Mouse (Mus musculus) E14TG2a.4 (cell line): ENCODE data around the gene Crk.

Experiments used
- H3K27me3 ChIP-seq: 2 replicates; pipeline ENCODE4 v1.6.1; 2014; ENCODE audit warnings: low read length, control low read depth; ENCODE audit not compliant: insufficient read depth
- H3K36me3 ChIP-seq: 2 replicates; pipeline ENCODE4 v1.6.1; 2014; ENCODE audit warnings: low read length, control low read depth; ENCODE audit not compliant: insufficient read depth
- H3K4me1 ChIP-seq: replicated peaks from 2 replicates; pipeline ENCODE4 v1.6.1; 2014; ENCODE audit warnings: low read depth, low read length, control low read depth
- H3K4me3 ChIP-seq: replicated peaks from 2 replicates; pipeline ENCODE4 v1.5.1; 2014; ENCODE audit warnings: mild to moderate bottlenecking, low read length
- H3K9me3 ChIP-seq: 2 replicates; pipeline ENCODE4 v1.6.1; 2014; ENCODE audit warnings: low read length, control low read depth
- CTCF ChIP-seq: conservative IDR thresholded peaks from 2 replicates; pipeline ENCODE4 v1.5.1; 2014; ENCODE audit warnings: low read length
- NANOG ChIP-seq: IDR thresholded peaks from 2 replicates; pipeline ENCODE4 v1.6.1; 2014; ENCODE audit warnings: borderline replicate concordance, low read length, mixed read lengths
- POU5F1 ChIP-seq: IDR thresholded peaks from 2 replicates; pipeline ENCODE4 v1.6.1; 2014; ENCODE audit warnings: low read length, borderline replicate concordance

The Crk gene

DNA sequence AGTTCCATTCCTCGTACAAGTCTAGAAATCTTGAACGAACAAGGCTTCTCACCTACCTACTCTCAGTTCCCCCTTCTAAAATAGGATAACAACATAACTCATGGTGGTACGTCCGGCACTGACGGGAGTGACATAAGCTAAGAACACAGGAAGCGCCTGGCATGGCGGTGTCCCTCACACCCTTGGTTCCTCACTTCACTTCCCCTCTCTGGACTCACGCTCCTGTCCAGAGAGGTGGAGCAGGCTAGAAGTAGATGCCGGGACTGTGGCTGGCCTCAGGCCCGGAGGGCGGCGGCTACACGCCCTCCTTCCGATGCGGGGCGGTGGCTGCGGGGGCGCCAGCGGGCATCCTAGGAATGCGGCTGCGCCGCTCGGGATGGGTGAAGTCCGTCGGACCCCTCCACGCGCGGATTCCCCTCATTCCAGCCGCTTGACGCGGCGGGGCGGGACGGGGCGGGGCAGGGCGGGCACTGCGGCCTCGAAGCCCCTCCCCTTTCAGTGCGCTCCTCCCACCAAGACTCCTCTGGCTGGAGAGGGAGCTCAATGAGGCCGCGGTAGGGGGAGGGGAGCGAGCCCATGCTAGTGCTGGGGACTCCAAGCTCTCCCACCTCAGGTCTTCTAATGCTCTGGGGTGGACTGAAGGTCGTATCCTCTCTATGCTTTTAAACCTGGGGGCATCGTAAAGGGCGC lies 25.1 kb upstream of the Crk start:
- Histone ChIP-seq H3K27me3 (0 out of 2 replicates have a peak, but pooled peaks cover 4% of the 10 kb centered on the region), H3K4me3 (peak overlapping the region; percentile 88), H3K4me1 (peaks cover 79% of the 10 kb centered on the region), H3K9me3 (no peaks in the 10 kb centered on the region), H3K36me3 (peaks cover 20% of the 10 kb centered on the region)
- TF ChIP-seq POU5F1 (no peak), NANOG (no peak), CTCF (no peak)

DNA sequence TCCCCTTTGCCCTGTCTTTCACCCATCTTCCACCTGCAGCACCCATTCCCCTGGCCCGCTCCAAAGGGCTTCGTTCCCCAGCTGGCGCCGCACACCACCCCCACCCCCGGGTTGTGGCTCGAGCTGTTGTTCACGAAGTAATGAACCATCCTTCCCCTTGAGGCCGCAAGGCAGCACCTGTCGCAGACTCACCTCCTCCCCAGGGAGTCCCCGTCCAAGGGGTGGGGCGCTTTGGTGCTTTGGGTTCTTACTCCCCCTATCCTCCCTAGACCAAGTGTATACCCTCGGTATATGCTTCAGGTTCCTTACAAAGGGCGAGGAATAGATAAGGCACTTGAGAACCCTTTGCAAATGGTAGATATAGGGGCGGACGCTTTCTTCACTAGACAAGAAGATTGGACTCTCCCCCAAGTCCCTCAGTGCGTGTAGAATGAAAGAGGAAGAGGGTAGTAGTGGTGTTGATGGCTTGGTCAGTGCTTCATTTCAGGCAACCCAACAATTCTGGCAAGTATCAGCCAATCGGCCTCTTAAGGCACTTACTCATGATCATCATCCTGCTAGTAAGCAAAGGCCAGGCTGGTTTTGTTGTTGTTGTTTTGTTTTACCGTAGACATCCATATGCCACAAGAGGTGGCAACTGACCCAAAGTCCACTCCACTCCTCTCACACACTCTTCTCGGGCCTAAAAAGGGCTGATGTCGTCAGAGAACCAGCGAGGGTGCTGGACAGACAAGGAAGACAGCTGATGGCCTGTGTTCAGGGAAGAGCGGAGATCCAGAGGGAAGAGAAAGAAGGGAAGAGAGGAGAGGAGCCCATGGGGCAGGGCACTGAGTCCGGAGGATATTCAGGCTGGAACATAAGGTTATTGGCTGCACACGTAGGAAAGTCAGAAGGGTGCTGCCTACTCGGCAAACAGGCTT lies 24.3 kb upstream of the Crk start:
- H3K27me3 ChIP-seq = 0 out of 2 replicates have a peak, but pooled peaks cover 4% of the 10 kb centered on the region
- TF ChIP-seq POU5F1 (no peak), NANOG (no peak), CTCF (no peak)

DNA sequence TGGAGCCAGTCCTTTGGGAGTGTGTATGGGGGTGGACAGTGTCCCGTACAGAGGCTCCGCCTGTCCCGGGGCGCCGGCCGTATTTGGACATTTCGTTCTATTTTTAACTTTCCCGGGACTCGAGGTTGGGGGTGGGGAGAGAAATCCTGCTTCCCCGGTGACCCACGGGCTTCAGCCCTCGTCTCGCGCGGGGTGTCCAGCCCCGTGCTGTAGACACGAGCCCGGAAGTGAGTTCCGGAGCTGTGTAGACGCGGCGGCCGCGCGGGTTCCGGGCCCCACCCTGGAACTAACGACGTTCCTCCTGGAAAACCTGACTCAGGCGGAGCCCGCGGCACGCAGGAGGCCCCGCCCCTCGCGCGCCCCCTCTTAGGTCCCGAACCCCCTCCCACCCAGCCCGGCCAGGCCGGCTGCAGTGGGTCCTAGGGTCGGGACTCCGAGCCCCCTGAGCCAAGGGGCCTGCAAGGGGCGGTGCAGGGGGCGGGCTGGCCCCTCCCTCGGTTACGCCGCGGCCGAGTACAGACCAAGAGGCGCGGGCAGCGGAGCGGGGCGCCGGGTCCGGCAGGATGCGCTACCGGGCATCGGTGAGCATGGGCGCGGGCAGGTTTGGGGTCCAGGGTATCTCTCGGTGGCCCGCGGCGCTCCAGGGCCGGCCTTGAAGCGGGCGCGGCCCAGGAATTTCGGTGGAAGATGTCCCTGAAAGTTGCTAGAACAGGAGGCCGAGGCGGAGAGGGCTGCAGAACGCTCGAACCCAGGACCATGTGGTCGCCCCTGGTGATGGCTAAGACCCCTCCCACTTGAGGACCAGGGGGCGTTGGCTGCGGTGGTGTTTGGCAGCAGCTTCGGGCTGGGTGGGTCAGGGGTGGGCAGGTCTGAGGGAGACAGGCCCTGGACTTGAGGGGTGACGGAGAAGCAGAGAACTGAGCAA lies 23.2 kb upstream of the Crk start:
- Histone ChIP-seq H3K27me3 (0 out of 2 replicates have a peak, but pooled peaks cover 4% of the 10 kb centered on the region), H3K4me1 (peaks cover 76% of the 10 kb centered on the region), H3K9me3 (no peaks in the 10 kb centered on the region), H3K36me3 (peaks cover 40% of the 10 kb centered on the region), H3K4me3 (peak overlapping the region; percentile 88)
- TF ChIP-seq CTCF (no peak), NANOG (no peak), POU5F1 (no peak)

More for the DNA sequence above, 24.3 kb upstream of the Crk start:
- Histone ChIP-seq H3K9me3 (no peaks in the 10 kb centered on the region), H3K4me1 (peaks cover 79% of the 10 kb centered on the region), H3K4me3 (peak overlapping the region; percentile 88), H3K36me3 (peaks cover 28% of the 10 kb centered on the region)

DNA sequence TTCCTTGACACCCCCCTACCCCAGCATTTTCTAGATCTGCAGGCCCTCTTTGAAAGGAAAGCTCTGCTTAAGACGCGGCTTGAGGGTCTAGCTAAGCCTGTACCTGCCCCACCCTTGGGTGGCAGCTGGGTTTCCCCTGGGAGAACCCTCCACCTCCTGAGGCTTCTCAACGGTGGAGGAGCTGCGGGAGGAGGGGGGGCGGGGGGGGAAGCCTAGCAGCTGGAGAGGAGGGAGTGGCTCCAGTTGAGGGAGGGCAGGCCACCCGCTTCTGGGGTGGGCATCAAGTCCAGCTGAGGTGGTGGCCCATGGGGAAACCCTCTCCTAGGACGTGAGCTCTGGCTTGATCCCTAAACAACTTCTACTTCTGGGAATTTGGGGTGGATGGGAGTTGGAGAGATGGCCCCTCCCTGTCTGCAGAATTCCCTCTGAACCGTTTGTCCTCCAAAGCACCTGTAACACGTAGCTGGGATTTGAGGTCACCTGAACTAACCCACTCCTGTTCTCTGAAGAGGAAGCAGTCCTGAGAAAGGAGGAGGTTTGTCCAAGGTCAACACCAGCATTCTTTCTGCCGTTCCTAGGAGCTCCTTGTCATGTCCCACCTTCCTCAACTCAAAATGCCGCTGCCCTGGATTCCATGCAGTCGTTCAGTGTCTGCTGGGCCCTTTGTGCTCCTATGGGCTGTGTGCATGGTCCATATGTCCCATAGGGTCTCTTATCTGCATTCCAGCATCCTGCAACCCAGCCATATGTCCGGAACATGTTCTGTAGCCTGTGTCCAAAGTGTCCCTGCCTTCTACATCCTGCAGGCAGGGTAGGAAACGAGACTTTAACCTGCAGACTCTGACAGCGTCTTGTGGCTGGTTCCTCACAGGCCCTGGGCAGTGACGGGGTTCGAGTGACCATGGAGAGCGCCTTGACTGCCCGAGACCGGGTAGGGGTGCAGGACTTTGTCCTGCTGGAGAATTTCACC lies 22.2 kb upstream of the Crk start:
- no peaks in the 10 kb centered on the region for H3K9me3 ChIP-seq
- H3K36me3 ChIP-seq = peaks cover 50% of the 10 kb centered on the region
- TF ChIP-seq POU5F1 (no peak), CTCF (no peak), NANOG (no peak)
- 0 out of 2 replicates have a peak, but pooled peaks cover 4% of the 10 kb centered on the region for H3K27me3 ChIP-seq
- H3K4me1 ChIP-seq = peaks cover 74% of the 10 kb centered on the region
- peak overlapping the region; percentile 88 for H3K4me3 ChIP-seq

DNA sequence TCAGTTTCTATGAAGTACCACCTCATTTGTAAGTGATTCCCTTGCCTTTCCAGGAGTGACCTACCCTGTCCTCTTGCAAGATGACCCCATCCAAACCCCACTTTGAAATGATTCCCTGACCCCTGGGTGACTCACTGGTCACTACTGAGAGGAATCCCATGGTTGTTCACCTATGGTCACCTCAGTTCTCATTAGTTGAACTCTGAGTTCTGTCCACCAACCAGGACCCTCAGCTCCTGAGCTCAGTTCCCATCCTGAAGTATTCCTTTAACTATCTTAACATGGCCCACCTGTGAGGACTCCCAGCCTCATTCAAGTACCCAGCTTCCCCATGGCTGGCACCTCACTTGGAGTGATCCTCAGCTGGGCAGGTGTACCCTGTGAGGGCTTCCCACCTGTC lies 21.2 kb upstream of the Crk start:
- peaks cover 65% of the 10 kb centered on the region for H3K4me1 ChIP-seq
- H3K36me3 ChIP-seq = peaks cover 59% of the 10 kb centered on the region
- H3K4me3 ChIP-seq = no peak overlapping the region
- 0 out of 2 replicates have a peak, but pooled peaks cover 4% of the 10 kb centered on the region for H3K27me3 ChIP-seq
- no peaks in the 10 kb centered on the region for H3K9me3 ChIP-seq
- TF ChIP-seq CTCF (no peak), POU5F1 (no peak), NANOG (no peak)

DNA sequence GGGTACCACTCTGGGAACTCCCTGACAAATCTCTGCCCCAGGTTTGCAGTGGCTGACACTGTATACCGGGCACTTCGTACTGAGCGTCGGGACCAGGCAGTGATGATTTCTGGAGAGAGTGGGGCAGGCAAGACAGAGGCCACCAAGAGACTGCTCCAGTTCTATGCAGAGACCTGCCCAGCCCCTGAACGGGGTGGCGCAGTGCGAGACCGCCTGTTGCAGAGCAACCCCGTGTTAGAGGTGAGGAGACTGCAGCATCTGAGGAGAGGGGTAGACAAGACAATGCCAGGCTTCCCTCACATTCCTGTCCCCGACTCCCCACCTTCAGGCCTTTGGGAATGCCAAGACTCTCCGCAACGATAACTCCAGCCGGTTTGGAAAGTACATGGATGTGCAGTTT lies 20.7 kb upstream of the Crk start:
- Histone ChIP-seq H3K4me3 (no peak overlapping the region), H3K9me3 (no peaks in the 10 kb centered on the region), H3K27me3 (0 out of 2 replicates have a peak, but pooled peaks cover 4% of the 10 kb centered on the region), H3K4me1 (peaks cover 61% of the 10 kb centered on the region), H3K36me3 (peaks cover 63% of the 10 kb centered on the region)
- TF ChIP-seq CTCF (no peak), NANOG (no peak), POU5F1 (no peak)
